Mouse (Mus musculus) MEL (cell line): ENCODE data around the gene Apbb2. TPM values are rescaled to one million over a fixed set of nuclear protein-coding genes. Genes with fewer than 3 reads are reported as not detected.

Source experiments
- DNase-seq: peaks from one replicate; pipeline ENCODE4 v3.0.0; 2011; ENCODE audit warnings: low read depth, low spot score
- H3K27ac ChIP-seq: 2 replicates; pipeline ENCODE4 v1.5.1; 2012; ENCODE audit warnings: low read depth, mild to moderate bottlenecking, control low read depth, low read length, moderate library complexity; ENCODE audit not compliant: control insufficient read depth
- H3K27me3 ChIP-seq, 2 experiments: fragments of 150-350 bp in 1 of 2; sonication (generic) in 1 of 2; 2 replicates each; pipeline ENCODE4 v1.6.1; 2012; ENCODE audit warnings: low read length in 2 of 2, mild to moderate bottlenecking in 2 of 2, improper control_type of control experiment in 1 of 2, moderate library complexity in 1 of 2; ENCODE audit not compliant: insufficient read depth in 2 of 2, control insufficient read depth in 1 of 2
- H3K36me3 ChIP-seq, 2 experiments: 2 replicates each; pipeline ENCODE4 v1.6.1; 2012 to 2014; ENCODE audit warnings: low read length in 2 of 2, improper control_type of control experiment in 1 of 2, inconsistent platforms in 1 of 2, mild to moderate bottlenecking in 1 of 2; ENCODE audit not compliant: insufficient read depth in 2 of 2, control insufficient read depth in 1 of 2
- H3K4me1 ChIP-seq, 2 experiments: fragments of 150-350 bp in 1 of 2; sonication (generic) in 1 of 2; 2 replicates each; pipeline ENCODE4 v1.6.1; 2012; ENCODE audit warnings: low read length in 2 of 2, improper control_type of control experiment in 1 of 2, mild to moderate bottlenecking in 1 of 2; ENCODE audit not compliant: insufficient read depth in 2 of 2, control insufficient read depth in 1 of 2
- H3K4me3 ChIP-seq, 2 experiments: fragments of 150-350 bp in 1 of 2; sonication (generic) in 1 of 2; 2 replicates each; pipeline ENCODE4 v1.5.1; 2012; ENCODE audit warnings: low read depth in 2 of 2, low read length in 2 of 2, mild to moderate bottlenecking in 2 of 2, moderate library complexity in 2 of 2, control low read depth in 1 of 2, improper control_type of control experiment in 1 of 2; ENCODE audit not compliant: control insufficient read depth in 1 of 2, insufficient read depth in 1 of 2
- H3K79me2 ChIP-seq: 2 replicates; pipeline ENCODE4 v1.6.1; 2012; ENCODE audit warnings: mild to moderate bottlenecking, low read length, moderate library complexity; ENCODE audit not compliant: control insufficient read depth, poor library complexity, insufficient read depth
- H3K9ac ChIP-seq: 2 replicates; pipeline ENCODE4 v1.6.1; 2012; ENCODE audit warnings: low read depth, mild to moderate bottlenecking, control low read depth, low read length, moderate library complexity; ENCODE audit not compliant: control insufficient read depth, poor library complexity, severe bottlenecking
- H3K9me3 ChIP-seq: fragments of 150-350 bp; sonication (generic); replicated peaks from 2 replicates; pipeline ENCODE4 v1.6.1; 2012; ENCODE audit warnings: mild to moderate bottlenecking, low read length, improper control_type of control experiment, moderate library complexity; ENCODE audit not compliant: insufficient read depth
- BHLHE40 ChIP-seq: IDR thresholded peaks from 2 replicates; pipeline ENCODE4 v1.6.1; 2012; ENCODE audit warnings: low read depth, mild to moderate bottlenecking, inconsistent platforms, low read length, improper control_type of control experiment, borderline replicate concordance
- CHD2 ChIP-seq: IDR thresholded peaks from 2 replicates; pipeline ENCODE4 v1.6.1; 2011; ENCODE audit warnings: low read length, improper control_type of control experiment
- E2F4 ChIP-seq: IDR thresholded peaks from 2 replicates; pipeline ENCODE4 v1.6.1; 2011; ENCODE audit warnings: low read depth, low read length, improper control_type of control experiment, borderline replicate concordance
- ETS1 ChIP-seq: IDR thresholded peaks from 2 replicates; pipeline ENCODE4 v1.6.1; 2012; ENCODE audit warnings: low read depth, mild to moderate bottlenecking, inconsistent platforms, low read length, improper control_type of control experiment, moderate library complexity
- GATA1 ChIP-seq: IDR thresholded peaks from 2 replicates; pipeline ENCODE4 v1.6.1; 2011; ENCODE audit warnings: low read depth, low read length, improper control_type of control experiment
- HCFC1 ChIP-seq: IDR thresholded peaks from 2 replicates; pipeline ENCODE4 v1.6.1; 2012; ENCODE audit warnings: low read depth, mild to moderate bottlenecking, inconsistent platforms, low read length, improper control_type of control experiment, moderate library complexity
- JUND ChIP-seq: IDR thresholded peaks from 2 replicates; pipeline ENCODE4 v1.6.1; 2011; ENCODE audit warnings: low read depth, mild to moderate bottlenecking, improper control_type of control experiment, low read length
- MAFK ChIP-seq: IDR thresholded peaks from 2 replicates; pipeline ENCODE4 v1.6.1; 2011; ENCODE audit warnings: low read depth, mild to moderate bottlenecking, low read length, improper control_type of control experiment, borderline replicate concordance
- MAX ChIP-seq: IDR thresholded peaks from 2 replicates; pipeline ENCODE4 v1.6.1; 2011; ENCODE audit warnings: low read length, improper control_type of control experiment
- MAZ ChIP-seq: IDR thresholded peaks from 2 replicates; pipeline ENCODE4 v1.6.1; 2012; ENCODE audit warnings: low read depth, mild to moderate bottlenecking, inconsistent platforms, low read length, improper control_type of control experiment
- MEF2A ChIP-seq: IDR thresholded peaks from 2 replicates; pipeline ENCODE4 v1.6.1; 2014; ENCODE audit warnings: low read depth, mild to moderate bottlenecking, inconsistent platforms, low read length, improper control_type of control experiment; ENCODE audit not compliant: poor library complexity, insufficient replicate concordance, severe bottlenecking; ENCODE audit errors: extremely low read depth
- MYB ChIP-seq: IDR thresholded peaks from 2 replicates; pipeline ENCODE4 v1.6.1; 2011; ENCODE audit warnings: mild to moderate bottlenecking, low read depth, low read length, improper control_type of control experiment
- NELFE ChIP-seq: IDR thresholded peaks from 2 replicates; pipeline ENCODE4 v1.6.1; 2011; ENCODE audit warnings: low read depth, low read length, improper control_type of control experiment
- NRF1 ChIP-seq: IDR thresholded peaks from 2 replicates; pipeline ENCODE4 v1.6.1; 2014; ENCODE audit warnings: low read depth, mild to moderate bottlenecking, inconsistent platforms, low read length, improper control_type of control experiment, moderate library complexity; ENCODE audit not compliant: poor library complexity, insufficient read depth, severe bottlenecking
- POLR2AphosphoS2 ChIP-seq: IDR thresholded peaks from 2 replicates; pipeline ENCODE4 v1.6.1; 2011; ENCODE audit warnings: low read length, improper control_type of control experiment
- RAD21 ChIP-seq: IDR thresholded peaks from 2 replicates; pipeline ENCODE4 v1.6.1; 2011; ENCODE audit warnings: mild to moderate bottlenecking, low read depth, low read length, improper control_type of control experiment
- RCOR1 ChIP-seq: IDR thresholded peaks from 2 replicates; pipeline ENCODE4 v1.6.1; 2012; ENCODE audit warnings: low read depth, mild to moderate bottlenecking, inconsistent platforms, low read length, improper control_type of control experiment
- SMC3 ChIP-seq: IDR thresholded peaks from 2 replicates; pipeline ENCODE4 v1.6.1; 2011; ENCODE audit warnings: low read depth, low read length, improper control_type of control experiment
- TBP ChIP-seq: IDR thresholded peaks from 2 replicates; pipeline ENCODE4 v1.8.0; 2011; ENCODE audit warnings: low read depth, low read length, improper control_type of control experiment
- TCF12 ChIP-seq: IDR thresholded peaks from 2 replicates; pipeline ENCODE4 v1.6.1; 2014; ENCODE audit warnings: low read depth, mild to moderate bottlenecking, inconsistent platforms, low read length, improper control_type of control experiment, moderate library complexity
- UBTF ChIP-seq: IDR thresholded peaks from 2 replicates; pipeline ENCODE4 v1.6.1; 2012; ENCODE audit warnings: low read depth, mild to moderate bottlenecking, inconsistent platforms, low read length, improper control_type of control experiment, moderate library complexity, borderline replicate concordance; ENCODE audit not compliant: insufficient read depth
- USF2 ChIP-seq, 2 experiments: IDR thresholded peaks; 2 replicates each; pipeline ENCODE4 v1.6.1; 2011 to 2012; ENCODE audit warnings: improper control_type of control experiment in 2 of 2, low read length in 2 of 2, borderline replicate concordance in 1 of 2, inconsistent platforms in 1 of 2, low read depth in 1 of 2, mild to moderate bottlenecking in 1 of 2; ENCODE audit not compliant: insufficient read depth in 1 of 2
- ZC3H11A ChIP-seq: IDR thresholded peaks from 2 replicates; pipeline ENCODE4 v1.6.1; 2012; ENCODE audit warnings: low read depth, mild to moderate bottlenecking, inconsistent platforms, low read length, improper control_type of control experiment
- ZKSCAN1 ChIP-seq: IDR thresholded peaks from 2 replicates; pipeline ENCODE4 v1.6.1; 2012; ENCODE audit warnings: low read depth, mild to moderate bottlenecking, inconsistent platforms, low read length, improper control_type of control experiment, moderate library complexity
- ZMIZ1 ChIP-seq: IDR thresholded peaks from 2 replicates; pipeline ENCODE4 v1.6.1; 2012; ENCODE audit warnings: low read depth, mild to moderate bottlenecking, inconsistent platforms, low read length, improper control_type of control experiment, moderate library complexity
- ZNF384 ChIP-seq: IDR thresholded peaks from 2 replicates; pipeline ENCODE4 v1.6.1; 2012; ENCODE audit warnings: low read depth, mild to moderate bottlenecking, inconsistent platforms, low read length, improper control_type of control experiment
- polyA plus RNA-seq, 2 experiments: library from polyadenylated mRNA; stranded (reverse) in 1 of 2; unstranded in 1 of 2; fragments of >175 nt in 1 of 2; fragments of >200 nt in 1 of 2; gene quantifications; 2 replicates each; pipeline versions ENCODE4 v1.2.1 to v1.2.4; 2012; ENCODE audit warnings: low replicate concordance in 2 of 2, low read depth in 1 of 2; ENCODE audit not compliant: insufficient read length in 2 of 2, insufficient read depth in 1 of 2, missing spikeins in 1 of 2
- total RNA-seq: library from RNA; depleted of rRNA; stranded (reverse); fragments of 300-350 nt; gene quantifications from 2 replicates; pipeline ENCODE4 v1.2.3, GENCODE M21; 2012

The Apbb2 gene
- total and polyA plus RNA-seq, 3 experiments = not detected

GRCm38 (mm10) chr5:66509151-66509550, 109.4 kb downstream of the Apbb2 start:
- H3K9me3 ChIP-seq = no peaks in the 10 kb centered on the region
- H3K36me3 ChIP-seq = no peaks in the 10 kb centered on the region
- DNase-seq = no peak
- no peaks in the 10 kb centered on the region for H3K27me3 ChIP-seq
- no peak overlapping the region for H3K4me3 ChIP-seq
- no peak overlapping the region for H3K27ac ChIP-seq
- TF ChIP-seq MEF2A = no peak
- TF ChIP-seq POLR2AphosphoS2 = no peak
- TF ChIP-seq BHLHE40 = no peak
- no peak for TF ChIP-seq USF2 (IDR thresholded peaks at IDR 0.05; ENCODE audit: borderline replicate concordance in 1 of 2, insufficient read depth in 1 of 2, low read depth in 1 of 2, low read length in 2 of 2)
- no peak for TF ChIP-seq CHD2
- no peak for TF ChIP-seq JUND
- no peak for TF ChIP-seq HCFC1
- TF ChIP-seq ZMIZ1 = no peak
- TF ChIP-seq ZNF384 = no peak
- no peak for TF ChIP-seq UBTF
- no peak for TF ChIP-seq NRF1
- no peak for TF ChIP-seq ZC3H11A
- TF ChIP-seq MAX = no peak
- no peak for TF ChIP-seq E2F4
- no peak for TF ChIP-seq RCOR1
- TF ChIP-seq MAFK = no peak
- no peak for TF ChIP-seq ETS1
- no peak for TF ChIP-seq TCF12
- no peak for TF ChIP-seq GATA1
- no peak for TF ChIP-seq SMC3
- no peak overlapping the region for H3K9ac ChIP-seq
- no peaks in the 10 kb centered on the region for H3K79me2 ChIP-seq
- H3K4me1 ChIP-seq = no peaks in the 10 kb centered on the region

- no peaks in the 10 kb centered on the region for H3K9me3 ChIP-seq
- H3K4me3 ChIP-seq = no peak overlapping the region
- TF ChIP-seq NELFE = no peak
- TF ChIP-seq ZC3H11A = no peak
- no peak for TF ChIP-seq MYB
- no peak for TF ChIP-seq MAZ
- no peak for TF ChIP-seq NRF1
- no peak for TF ChIP-seq ZKSCAN1
- no peak for TF ChIP-seq RAD21
- TF ChIP-seq HCFC1 = no peak
- no peak for TF ChIP-seq TBP
- no peaks in the 10 kb centered on the region for H3K36me3 ChIP-seq
- H3K27ac ChIP-seq = no peak overlapping the region
- no peaks in the 10 kb centered on the region for H3K27me3 ChIP-seq
- no peaks in the 10 kb centered on the region for H3K79me2 ChIP-seq
- H3K4me1 ChIP-seq = no peaks in the 10 kb centered on the region
- no peak overlapping the region for H3K9ac ChIP-seq
- no peak for DNase-seq
These were observed 113.0 kb downstream of the Apbb2 start for GRCm38 (mm10) chr5:66505578-66505977.
